Mouse (Mus musculus) heart, adult 8-10 months (tissue): ENCODE data around the gene Pcdh15. TPM values are rescaled to one million over a fixed set of nuclear protein-coding genes. Genes with fewer than 3 reads are reported as not detected.

Source experiments
- DNase-seq: peaks from one replicate; pipeline ENCODE4 v3.0.0; 2022; ENCODE audit warnings: low spot score
- total RNA-seq, 4 experiments: library from RNA; stranded (reverse); gene quantifications; 2 replicates each; pipeline ENCODE4 v1.2.4; 2022

Gene Pcdh15
- total RNA-seq, 4 experiments from 2014 or later = 0.69 to 1.2 (median 0.92) TPM

- no peak for DNase-seq
These were observed 279.9 kb downstream of the Pcdh15 start for GRCm38 (mm10) chr10:73379001-73379400.

DNA sequence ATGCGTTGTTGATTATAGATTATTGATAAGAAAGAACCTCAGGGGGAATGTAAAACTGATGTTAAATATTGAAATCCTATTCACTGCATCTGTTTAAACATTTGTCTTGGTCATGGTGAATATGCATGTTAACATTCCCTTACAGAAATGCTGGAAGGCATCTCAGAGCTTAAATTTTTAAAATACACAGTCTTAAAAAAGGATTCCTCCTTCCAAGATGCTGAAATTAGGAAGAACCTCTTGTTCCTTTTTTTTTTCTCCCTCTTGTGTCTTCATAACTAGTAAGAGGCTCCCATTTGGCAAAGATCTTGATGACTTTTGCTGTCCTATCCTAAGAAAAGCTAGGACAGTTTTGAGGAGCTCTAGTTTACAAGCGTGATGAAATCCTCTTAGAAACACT is 284.9 kb downstream of the Pcdh15 start:
- no peak for DNase-seq

DNA sequence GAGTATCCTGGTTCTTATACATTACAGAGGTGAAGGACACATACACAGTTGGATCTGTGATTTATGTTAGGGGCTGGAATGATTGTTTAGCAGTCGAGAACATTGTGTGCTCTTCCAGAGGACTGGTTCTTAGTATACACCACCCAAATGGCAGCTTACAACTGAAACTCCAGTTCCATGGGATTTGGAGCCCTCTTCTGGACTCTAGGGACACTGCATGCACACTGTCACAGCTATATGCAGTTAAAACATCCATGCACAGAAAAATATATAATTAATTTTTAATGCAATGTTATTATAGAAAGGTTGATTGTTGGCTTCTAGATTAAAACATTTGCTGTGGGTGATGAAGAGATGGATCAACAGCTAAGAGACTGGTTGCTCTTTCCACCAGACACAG is 301.3 kb downstream of the Pcdh15 start:
- no peak for DNase-seq

- no peak for DNase-seq
These were observed 326.3 kb downstream of the Pcdh15 start for GRCm38 (mm10) chr10:73425408-73425807.

DNA sequence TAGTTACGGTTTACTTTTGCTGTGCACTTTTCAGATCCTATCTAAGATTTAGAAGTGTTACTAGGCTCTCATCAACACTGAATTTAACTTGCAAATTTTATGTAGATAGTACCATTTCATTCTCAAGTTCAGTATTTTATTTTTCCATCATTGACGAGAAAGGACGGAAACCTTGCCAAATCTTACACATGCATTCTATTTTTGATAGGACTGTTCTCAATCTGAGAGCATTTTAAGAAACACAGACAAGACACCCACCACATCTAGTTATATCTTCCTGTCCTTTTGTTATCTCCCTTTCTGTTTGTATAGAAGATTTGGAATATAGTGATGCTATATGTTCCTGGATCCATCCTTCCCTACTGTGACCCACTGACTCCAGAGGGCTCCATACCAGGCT is 332.2 kb downstream of the Pcdh15 start:
- no peak for DNase-seq

DNA sequence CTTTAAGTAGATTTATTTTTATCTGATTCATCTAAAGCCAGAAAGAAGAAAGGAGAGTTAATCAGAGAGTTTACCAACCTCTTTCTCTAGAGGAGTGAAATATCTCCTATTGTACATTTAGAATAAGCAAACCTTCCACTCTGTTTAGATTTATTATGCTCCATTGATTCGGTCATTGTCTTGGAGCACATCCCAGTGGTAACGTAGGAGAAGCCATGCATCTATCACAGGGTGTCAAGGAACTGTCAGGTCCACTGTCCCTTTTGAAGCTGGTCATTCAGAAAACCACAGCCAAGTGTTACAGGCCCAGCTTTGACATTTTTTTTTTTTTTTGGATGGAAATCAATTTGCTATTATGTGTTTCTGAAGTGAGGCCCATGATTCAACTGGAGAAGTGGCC is 384.9 kb downstream of the Pcdh15 start:
- DNase-seq = no peak

GRCm38 (mm10) chr10:73491654-73492053 is 392.5 kb downstream of the Pcdh15 start:
- DNase-seq = no peak

DNA sequence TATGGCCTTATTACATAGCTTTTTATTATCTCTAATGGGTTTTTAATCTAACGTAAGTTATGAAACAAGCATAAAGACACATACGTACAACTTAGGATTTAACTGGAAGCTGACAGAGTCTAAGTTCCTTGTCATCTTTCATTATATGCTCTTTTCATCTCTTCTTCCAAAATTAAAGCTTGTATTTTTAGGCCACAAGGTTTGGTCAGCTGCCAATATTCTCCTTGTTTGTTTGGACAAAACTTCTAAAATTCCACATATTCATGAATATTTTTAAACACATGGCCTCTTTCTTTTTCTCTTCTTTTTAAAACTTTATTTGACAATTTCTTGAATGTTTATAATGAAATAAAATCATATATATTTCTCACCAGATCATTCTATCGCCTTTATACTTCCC is 415.7 kb downstream of the Pcdh15 start:
- DNase-seq = no peak

- no peak for DNase-seq
These were observed 416.6 kb downstream of the Pcdh15 start for GRCm38 (mm10) chr10:73515742-73516141.

DNA sequence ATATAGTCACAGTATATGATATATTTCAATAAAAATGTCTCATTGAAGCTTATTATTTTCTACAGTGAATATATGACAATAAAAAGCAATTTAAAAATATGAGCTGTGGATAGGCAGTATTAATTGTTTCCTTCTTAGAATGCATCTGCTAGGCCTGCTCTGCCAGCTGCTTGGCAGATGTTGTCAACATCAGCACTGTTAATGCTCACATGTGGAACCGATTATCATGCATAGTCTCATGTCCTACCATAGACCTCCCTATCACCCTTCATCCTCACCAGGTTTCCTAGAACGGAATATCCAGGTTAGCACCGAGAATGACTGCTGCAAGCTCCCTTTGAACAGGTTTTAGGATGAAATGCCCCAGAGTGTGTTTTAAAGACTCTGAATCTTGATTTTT is 420.3 kb downstream of the Pcdh15 start:
- no peak for DNase-seq

- DNase-seq = no peak
These were observed 453.7 kb downstream of the Pcdh15 start for GRCm38 (mm10) chr10:73552831-73553230.

DNA sequence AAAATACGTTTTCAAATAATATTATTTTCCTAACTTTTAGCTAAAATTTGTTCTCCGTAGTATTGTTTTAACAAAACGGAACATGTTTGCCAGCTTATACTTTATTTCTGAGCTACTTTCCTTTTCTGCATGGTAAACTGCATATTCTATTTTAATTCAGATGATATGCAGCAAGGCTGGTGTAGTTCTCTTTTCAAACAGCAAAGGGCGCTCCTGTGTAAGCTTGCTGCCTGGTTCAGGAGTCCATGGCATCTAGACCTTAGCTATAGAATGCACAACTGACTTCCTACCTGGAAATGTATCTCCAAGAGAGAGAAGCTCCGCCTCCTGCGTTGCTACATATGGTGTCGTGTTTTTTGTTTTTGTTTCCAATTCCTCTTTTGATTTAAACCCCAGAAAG is 465.1 kb downstream of the Pcdh15 start:
- DNase-seq = no peak

DNA sequence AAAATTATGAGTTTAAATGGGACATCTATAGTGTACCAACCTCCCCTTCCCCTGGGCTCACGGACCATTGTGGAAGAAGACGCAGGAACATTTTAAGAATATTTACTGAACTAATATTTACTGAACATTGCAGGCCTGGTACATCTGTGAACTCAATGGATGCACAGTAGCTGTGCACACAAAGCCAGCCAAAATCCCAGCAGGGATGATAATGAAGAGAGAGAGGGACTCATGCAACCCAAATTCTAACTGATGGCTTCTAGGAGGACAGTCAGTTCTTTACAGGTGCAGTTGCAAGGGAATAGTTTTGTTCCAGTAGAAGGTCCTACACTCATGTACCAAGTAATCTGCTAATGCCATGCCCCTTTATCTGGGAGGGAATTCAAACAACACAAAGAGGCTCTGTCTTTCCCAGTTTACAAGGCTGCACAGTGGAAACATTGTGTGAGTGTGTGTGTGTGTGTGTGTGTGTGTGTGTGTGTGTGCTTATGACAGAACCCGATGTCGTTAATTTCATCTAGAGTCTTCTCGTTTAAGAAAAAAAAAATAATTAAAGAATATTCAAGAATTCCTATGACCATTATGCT is 475.7 kb downstream of the Pcdh15 start:
- DNase-seq = no peak

GRCm38 (mm10) chr10:73667501-73667900 is 568.4 kb downstream of the Pcdh15 start:
- no peak for DNase-seq

DNA sequence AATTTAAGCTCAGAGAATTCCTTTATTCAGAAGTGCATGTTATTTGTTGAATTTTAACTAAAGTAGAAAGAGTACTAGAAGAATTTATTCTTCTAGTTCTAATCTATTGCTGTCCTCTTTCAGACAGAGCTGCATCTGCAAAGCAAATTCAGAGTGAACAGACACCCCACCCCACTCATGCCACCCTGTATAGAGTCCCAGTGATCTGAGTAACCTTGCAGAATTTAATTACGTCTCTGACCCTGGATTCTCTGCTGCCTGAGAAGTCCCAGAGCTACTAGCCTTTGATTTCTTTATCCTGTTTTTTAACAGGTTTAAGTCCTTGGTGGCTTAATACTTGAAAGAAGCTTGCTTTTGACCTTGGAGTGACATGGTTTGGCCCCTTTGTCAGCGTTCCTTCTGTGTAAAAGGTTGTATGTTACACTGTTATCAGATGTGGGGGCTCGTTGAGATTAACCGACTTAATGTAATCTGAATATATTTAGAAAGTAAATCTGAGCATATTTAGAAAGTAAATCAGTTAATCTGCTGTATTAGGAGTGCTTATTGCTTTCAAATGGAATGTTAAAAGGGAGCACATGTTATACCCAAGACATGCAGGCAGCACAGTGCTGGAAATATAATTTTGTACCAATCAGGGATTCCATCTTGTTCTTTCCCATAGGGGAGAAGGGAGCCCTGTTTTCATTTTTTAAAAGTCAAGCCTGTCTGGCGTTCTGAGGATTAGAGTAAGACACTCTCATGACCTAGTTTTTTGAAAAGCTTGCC is 601.6 kb downstream of the Pcdh15 start:
- no peak for DNase-seq

- no peak for DNase-seq
These were observed 626.6 kb downstream of the Pcdh15 start for GRCm38 (mm10) chr10:73725566-73726240.

GRCm38 (mm10) chr10:73733246-73733645 is 634.1 kb downstream of the Pcdh15 start:
- no peak for DNase-seq

- DNase-seq = no peak
These were observed 649.9 kb downstream of the Pcdh15 start for GRCm38 (mm10) chr10:73749021-73749420.

DNA sequence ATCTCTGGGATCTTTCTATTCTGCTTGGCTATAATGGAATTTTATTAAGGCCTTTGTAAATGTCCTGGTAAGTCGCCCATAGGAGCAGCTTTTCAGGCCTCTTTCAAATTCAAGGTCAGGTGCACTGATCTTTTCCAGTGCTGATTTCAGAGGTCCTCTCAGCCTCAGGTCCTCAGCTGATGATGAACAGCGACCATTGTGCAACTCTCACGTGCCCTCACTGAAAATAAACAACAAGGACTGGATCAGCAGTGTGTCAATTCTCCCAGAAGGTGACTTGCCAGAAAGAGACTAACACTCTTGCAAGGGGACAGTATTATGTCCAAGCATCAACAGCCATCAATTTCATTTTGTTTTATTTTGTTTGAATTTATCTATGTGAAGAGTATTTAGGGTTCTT is 654.7 kb downstream of the Pcdh15 start:
- no peak for DNase-seq

DNA sequence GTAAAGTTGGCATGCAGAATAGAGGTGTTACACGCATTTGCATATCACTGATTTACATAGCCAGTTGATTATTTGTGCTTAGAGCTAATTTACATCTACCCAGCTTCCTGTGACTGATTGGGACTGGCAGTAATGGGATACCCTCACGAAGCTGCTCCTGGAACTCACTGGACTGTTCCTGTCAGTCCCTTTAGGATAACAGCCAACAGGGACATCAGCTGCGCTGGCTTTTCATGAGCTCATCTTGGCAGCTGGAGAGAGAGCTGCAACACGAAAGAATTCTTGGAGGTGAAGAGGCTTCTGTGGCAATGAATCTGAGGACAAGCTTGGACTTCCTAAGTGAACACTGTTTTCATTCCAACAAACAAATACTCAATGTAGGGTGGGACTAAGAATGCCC is 683.8 kb downstream of the Pcdh15 start:
- DNase-seq = no peak

- DNase-seq = no peak
These were observed 689.0 kb downstream of the Pcdh15 start for GRCm38 (mm10) chr10:73788163-73788562.

DNA sequence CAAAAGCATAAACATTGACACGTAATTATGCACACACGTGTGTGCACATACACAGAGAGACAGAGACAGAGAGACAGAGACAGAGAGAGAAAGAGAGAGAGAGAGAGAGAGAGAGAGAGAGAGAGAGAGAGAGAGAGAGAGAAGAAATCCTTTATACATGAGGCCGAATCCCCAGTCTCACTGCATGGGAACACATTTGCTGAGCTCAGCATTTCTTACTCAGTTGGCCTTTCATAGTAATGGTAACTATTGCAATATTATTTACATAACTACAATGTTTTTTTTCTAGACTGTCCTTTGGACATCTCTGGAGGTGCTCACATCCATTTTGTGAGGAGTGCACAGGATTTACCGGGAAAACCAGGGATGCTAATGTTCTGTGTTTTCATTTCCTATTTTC is 705.9 kb downstream of the Pcdh15 start:
- DNase-seq = no peak

- no peak for DNase-seq
These were observed 713.2 kb downstream of the Pcdh15 start for GRCm38 (mm10) chr10:73812311-73812710.
